Mouse (Mus musculus) limb, embryonic 15.5 days (tissue): ENCODE data around the gene Snrpn. TPM values are rescaled to one million over a fixed set of nuclear protein-coding genes. Genes with fewer than 3 reads are reported as not detected.

Source experiments
- ATAC-seq: fragments of 200-750 bp; cut with Nextera tagmentation; 2 replicates; pipeline ENCODE4 v1.8.0; 2017; ENCODE audit warnings: low read depth, moderate TSS enrichment; ENCODE audit not compliant: insufficient number of reproducible peaks, low FRiP score, low TSS enrichment
- H3K27ac ChIP-seq: fragments of 300-500 bp; sonication (generic); 2 replicates; pipeline ENCODE4 v1.5.1; 2015; ENCODE audit warnings: moderate library complexity, mild to moderate bottlenecking, inconsistent platforms
- H3K27me3 ChIP-seq: fragments of 300-500 bp; sonication (generic); 2 replicates; pipeline ENCODE4 v1.6.1; 2015; ENCODE audit warnings: inconsistent platforms
- H3K36me3 ChIP-seq: fragments of 300-500 bp; sonication (generic); 2 replicates; pipeline ENCODE4 v1.6.1; 2015; ENCODE audit warnings: inconsistent platforms
- H3K4me1 ChIP-seq: fragments of 300-500 bp; sonication (generic); 2 replicates; pipeline ENCODE4 v1.6.1; 2015; ENCODE audit warnings: inconsistent platforms
- H3K4me2 ChIP-seq: fragments of 300-500 bp; sonication (generic); 2 replicates; pipeline ENCODE4 v1.6.1; 2015; ENCODE audit warnings: mild to moderate bottlenecking, inconsistent platforms
- H3K4me3 ChIP-seq: fragments of 300-500 bp; sonication (generic); 2 replicates; pipeline ENCODE4 v1.5.1; 2015; ENCODE audit warnings: mild to moderate bottlenecking, inconsistent platforms
- H3K9ac ChIP-seq: fragments of 300-500 bp; sonication (generic); 2 replicates; pipeline ENCODE4 v1.6.1; 2015; ENCODE audit warnings: inconsistent platforms
- H3K9me3 ChIP-seq: fragments of 300-500 bp; sonication (generic); 2 replicates; pipeline ENCODE4 v1.6.1; 2016; ENCODE audit warnings: inconsistent platforms
- WGBS: fragments of 180-500 bp; shearing (Covaris S2); methylation state at CpG from one replicate; pipeline ENCODE4 v1.1.7; 2015; 5-methylcytosine and 5-hydroxymethylcytosine counted together
- polyA plus RNA-seq: library from polyadenylated mRNA; unstranded; fragments of >200 nt; fragmentation: Nextera tagmentation; extraction: Ambion mirVana; gene quantifications from 2 replicates; pipeline ENCODE4 v1.2.1, GENCODE M21; 2015

Snrpn gene
- polyA plus RNA-seq, 1 experiment from 2014 or later, result 25.4 TPM

- no peaks in the 10 kb centered on the region; the same call in 1 of the 2 replicates for H3K9me3 ChIP-seq
- WGBS, result 56% methylated on average over 2 of the region's 2 CpGs
- no peak overlapping the region for H3K27ac ChIP-seq
- H3K4me1 ChIP-seq, result 0 out of 2 replicates have a peak, but pooled peaks cover 6% of the 10 kb centered on the region
- no peak overlapping the region for H3K9ac ChIP-seq
- no peaks in the 10 kb centered on the region for H3K27me3 ChIP-seq
- no peak overlapping the region for H3K4me2 ChIP-seq
- no peaks in the 10 kb centered on the region for H3K36me3 ChIP-seq
- ATAC-seq, result no peak
- H3K4me3 ChIP-seq, result no peak overlapping the region
Measured at GRCm38 (mm10) chr7:60006262-60006661, 133.8 kb downstream of the Snrpn start.

- H3K4me2 ChIP-seq, result peak within 1 kb of the TSS; percentile 55
- H3K4me3 ChIP-seq, result peak within 1 kb of the TSS; percentile 50
- 45% methylated on average over 30 of the region's 30 CpGs for WGBS
- H3K36me3 ChIP-seq, result no peaks in the 10 kb centered on the region
- H3K27me3 ChIP-seq, result no peaks in the 10 kb centered on the region
- H3K9me3 ChIP-seq, result no peaks in the 10 kb centered on the region; the same call in 1 of the 2 replicates
- 0 out of 2 replicates have a peak, but pooled peaks cover 6% of the 10 kb centered on the region for H3K4me1 ChIP-seq
- 0 out of 2 replicates have a peak within 1 kb of the TSS, but pooled peaks have one; percentile 22 for H3K27ac ChIP-seq
- peak within 1 kb of the TSS; percentile 26 for H3K9ac ChIP-seq
- ATAC-seq, result no peak
Measured at GRCm38 (mm10) chr7:60004606-60005330, 135.3 kb downstream of the Snrpn start, which contains the start of the genes Snurf and Gm38393. Snurf (minus strand) TSS chr7:60005049. Gm38393 (minus strand) TSS chr7:60005064.

DNA sequence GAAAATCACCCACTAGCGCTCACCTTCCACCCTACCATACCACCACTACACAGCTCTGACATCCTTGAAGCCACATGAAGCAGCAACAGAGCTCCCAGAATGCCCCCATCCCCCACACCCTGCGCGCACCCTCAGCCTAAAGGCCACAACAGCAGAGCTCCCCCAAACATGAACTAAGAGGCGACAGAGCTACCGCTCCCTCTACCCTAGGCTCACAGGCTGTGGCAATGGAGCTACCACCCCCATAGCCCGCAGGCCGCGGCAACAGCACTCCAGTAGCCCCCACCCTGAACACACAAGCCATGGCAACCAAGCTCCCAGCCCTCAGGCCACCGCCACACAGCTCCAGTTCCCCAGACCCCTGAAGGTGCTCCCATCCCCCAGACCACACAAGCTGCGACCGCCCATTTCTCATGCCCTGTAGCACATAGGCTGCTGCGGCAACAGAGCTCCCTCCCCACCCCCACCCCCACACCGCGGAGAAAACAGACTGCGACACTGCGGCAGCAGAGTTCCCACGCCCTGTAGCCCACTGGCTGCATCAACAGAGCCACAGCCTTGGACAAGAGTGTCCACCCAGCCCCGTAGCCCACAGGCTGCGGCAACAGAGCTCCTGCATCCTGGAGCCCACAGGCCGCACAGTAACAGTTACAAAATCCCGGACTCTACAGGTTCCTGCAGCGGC is 136.0 kb downstream of the Snrpn start:
- 51% methylated on average over 22 of the region's 22 CpGs for WGBS
- no peaks in the 10 kb centered on the region for H3K27me3 ChIP-seq
- 0 out of 2 replicates have a peak overlapping the region, but pooled peaks have one; percentile 22 for H3K27ac ChIP-seq
- H3K9ac ChIP-seq, result peak overlapping the region; percentile 26
- H3K4me1 ChIP-seq, result 0 out of 2 replicates have a peak, but pooled peaks cover 6% of the 10 kb centered on the region
- no peaks in the 10 kb centered on the region for H3K36me3 ChIP-seq
- ATAC-seq, result 0 out of 2 replicates have a peak, but pooled peaks have one; percentile 52
- peak overlapping the region; percentile 55 for H3K4me2 ChIP-seq
- H3K4me3 ChIP-seq, result peak overlapping the region; percentile 50
- H3K9me3 ChIP-seq, result no peaks in the 10 kb centered on the region; the same call in 1 of the 2 replicates

- WGBS, result 56% methylated on average over 12 of the region's 12 CpGs
- H3K9ac ChIP-seq, result no peak overlapping the region
- H3K27me3 ChIP-seq, result no peaks in the 10 kb centered on the region
- H3K4me2 ChIP-seq, result peak overlapping the region; percentile 55
- no peaks in the 10 kb centered on the region for H3K36me3 ChIP-seq
- no peaks in the 10 kb centered on the region; the same call in 1 of the 2 replicates for H3K9me3 ChIP-seq
- no peak overlapping the region for H3K27ac ChIP-seq
- 0 out of 2 replicates have a peak, but pooled peaks cover 6% of the 10 kb centered on the region for H3K4me1 ChIP-seq
- peak overlapping the region; percentile 50 for H3K4me3 ChIP-seq
- ATAC-seq, result no peak; the same call in 1 of the 2 replicates
Measured at GRCm38 (mm10) chr7:60003006-60003865, 136.8 kb downstream of the Snrpn start.

- no peaks in the 10 kb centered on the region for H3K4me1 ChIP-seq
- H3K4me3 ChIP-seq, result no peak overlapping the region
- no peak overlapping the region for H3K27ac ChIP-seq
- no peak overlapping the region for H3K4me2 ChIP-seq
- 0 out of 2 replicates have a peak, but pooled peaks cover under 1% of the 10 kb centered on the region for H3K9me3 ChIP-seq
- no peaks in the 10 kb centered on the region for H3K27me3 ChIP-seq
- H3K9ac ChIP-seq, result no peak overlapping the region
- ATAC-seq, result no peak
- H3K36me3 ChIP-seq, result peaks cover 1% of the 10 kb centered on the region; the same call in 1 of the 2 replicates
- WGBS, result 70% methylated on average over 1 of the region's 1 CpGs
Measured at GRCm38 (mm10) chr7:59978646-59979045, 161.4 kb downstream of the Snrpn start.

Other genes with a start within 250 kb of the Snrpn start
- gene Snurf, start 135.2 kb downstream of the Snrpn start, polyA plus RNA-seq, result 17.2 and 23.1 TPM in 2 replicates
- gene Gm38393, start 135.2 kb downstream of the Snrpn start, polyA plus RNA-seq, result 0.15 TPM in 1 of 2 replicates, not detected in the other